Comparison of ENCODE assay signal across 11 mouse cellular contexts in genomic region chr9:79004296-79004980, GRCm38 (mm10).
A peak's percentile ranks its signal among the peaks of the same experiment; 100 is the strongest.
DNase-seq lines count a peak whose midpoint lies in the region; ATAC-seq and TF ChIP-seq lines count a peak whose summit lies in the region.
"Had no signal": no experiment of that assay in that cellular context is flagged by ENCODE, and none has a peak within 500 bp of the region (broad histone marks: within the 10 kb centered on the region; RNA-seq: fewer than 3 reads in every experiment).

No protein-coding gene starts in this region.

- DNase-seq in embryonic facial prominence, embryonic 14.5 days (ENCODE audit: low spot score): peak; percentile 24
- DNase-seq in embryonic facial prominence, embryonic 10.5 days (ENCODE audit: low spot score): no peak
- peak; percentile 58 for DNase-seq in lung, postnatal 0 days (ENCODE audit: low spot score)
- no peak for DNase-seq in lung, postnatal 25 days (ENCODE audit: low spot score)
- peak; percentile 72 to 77 for DNase-seq in cerebellum, postnatal 36 days
- DNase-seq in layer of hippocampus, postnatal 36 days: peak; percentile 60 to 62
- no peak for DNase-seq in limb, embryonic 10.5 days (ENCODE audit: low spot score)
- no peak for DNase-seq in adrenal gland, adult 18-20 months (ENCODE audit: low spot score in 2 of 2)
- DNase-seq: adrenal gland, postnatal 36 days; kidney, postnatal 25 days had no signal

- 0 out of 2 replicates have a peak, but pooled peaks have one; percentile 34 for TF ChIP-seq EP300 in lung, postnatal 0 days (IDR thresholded peaks at IDR 0.05)

- no peaks in the 10 kb centered on the region for H3K36me3 ChIP-seq in embryonic facial prominence, embryonic 14.5 days (ENCODE audit: control insufficient read depth, insufficient read depth, low read length)
- no peaks in the 10 kb centered on the region for H3K36me3 ChIP-seq in embryonic facial prominence, embryonic 10.5 days (replicated peaks)
- H3K36me3 ChIP-seq in lung, postnatal 0 days (ENCODE audit: insufficient read depth, low read length): no peaks in the 10 kb centered on the region
- H3K36me3 ChIP-seq in limb, embryonic 10.5 days: no peaks in the 10 kb centered on the region
- H3K36me3 ChIP-seq: limb, embryonic 13.5 days had no signal

- H3K9me3 ChIP-seq in embryonic facial prominence, embryonic 14.5 days (ENCODE audit: control insufficient read depth, low read length): no peaks in the 10 kb centered on the region
- H3K9me3 ChIP-seq in embryonic facial prominence, embryonic 10.5 days: no peaks in the 10 kb centered on the region
- no peaks in the 10 kb centered on the region for H3K9me3 ChIP-seq in lung, postnatal 0 days (ENCODE audit: low read length)
- no peaks in the 10 kb centered on the region for H3K9me3 ChIP-seq in limb, embryonic 10.5 days (replicated peaks)
- H3K9me3 ChIP-seq: limb, embryonic 13.5 days had no signal

- no peak for ATAC-seq in embryonic facial prominence, embryonic 14.5 days (ENCODE audit: low read depth)
- peak; percentile 58 for ATAC-seq in lung, postnatal 0 days

- H3K4me1 ChIP-seq in embryonic facial prominence, embryonic 14.5 days (ENCODE audit: control insufficient read depth, insufficient read depth, low read length): no peaks in the 10 kb centered on the region
- H3K4me1 ChIP-seq in embryonic facial prominence, embryonic 10.5 days: no peaks in the 10 kb centered on the region
- no peaks in the 10 kb centered on the region for H3K4me1 ChIP-seq in lung, postnatal 0 days (ENCODE audit: insufficient read depth, low read depth, low read length)
- H3K4me1 ChIP-seq in limb, embryonic 10.5 days: no peaks in the 10 kb centered on the region
- H3K4me1 ChIP-seq: limb, embryonic 13.5 days had no signal

- no peak for TF ChIP-seq CTCF in lung, postnatal 0 days (IDR thresholded peaks at IDR 0.05)

- H3K4me3 ChIP-seq in embryonic facial prominence, embryonic 14.5 days (ENCODE audit: low read depth, low read length): no peak overlapping the region
- H3K4me3 ChIP-seq in embryonic facial prominence, embryonic 10.5 days: no peak overlapping the region
- H3K4me3 ChIP-seq in lung, postnatal 0 days (ENCODE audit: low read depth, low read length): no peak overlapping the region
- no peak overlapping the region for H3K4me3 ChIP-seq in limb, embryonic 10.5 days
- H3K4me3 ChIP-seq: limb, embryonic 13.5 days had no signal

- H3K27me3 ChIP-seq in embryonic facial prominence, embryonic 14.5 days (replicated peaks; ENCODE audit: control insufficient read depth, insufficient read depth, low read length): no peaks in the 10 kb centered on the region
- H3K27me3 ChIP-seq in embryonic facial prominence, embryonic 10.5 days (replicated peaks; ENCODE audit: low read depth, poor library complexity, severe bottlenecking): no peaks in the 10 kb centered on the region
- no peaks in the 10 kb centered on the region for H3K27me3 ChIP-seq in lung, postnatal 0 days (replicated peaks; ENCODE audit: insufficient read depth, low read length)
- H3K27me3 ChIP-seq in limb, embryonic 10.5 days (ENCODE audit: low read depth, poor library complexity, severe bottlenecking): no peaks in the 10 kb centered on the region
- H3K27me3 ChIP-seq: limb, embryonic 13.5 days had no signal

- no peak overlapping the region for H3K27ac ChIP-seq in embryonic facial prominence, embryonic 14.5 days (replicated peaks; ENCODE audit: low read depth, low read length)
- no peak overlapping the region for H3K27ac ChIP-seq in embryonic facial prominence, embryonic 10.5 days (replicated peaks)
- no peak overlapping the region for H3K27ac ChIP-seq in lung, postnatal 0 days (ENCODE audit: low read length)
- no peak overlapping the region for H3K27ac ChIP-seq in limb, embryonic 10.5 days
- H3K27ac ChIP-seq: limb, embryonic 13.5 days had no signal

- H3K9ac ChIP-seq in embryonic facial prominence, embryonic 14.5 days (ENCODE audit: low read depth, low read length): no peak overlapping the region
- H3K9ac ChIP-seq in lung, postnatal 0 days (replicated peaks; ENCODE audit: low read depth): no peak overlapping the region
- H3K9ac ChIP-seq: limb, embryonic 13.5 days had no signal

- WGBS in embryonic facial prominence, embryonic 14.5 days: 67% methylated on average over 3 of the region's 3 CpGs
- 84% methylated on average over 3 of the region's 3 CpGs for WGBS in embryonic facial prominence, embryonic 10.5 days
- WGBS in lung, postnatal 0 days: 42% methylated on average over 3 of the region's 3 CpGs
- WGBS in limb, embryonic 10.5 days: 94% methylated on average over 3 of the region's 3 CpGs

- no peak overlapping the region for H3K4me2 ChIP-seq in embryonic facial prominence, embryonic 14.5 days (ENCODE audit: low read depth, low read length)
- no peak overlapping the region for H3K4me2 ChIP-seq in lung, postnatal 0 days (replicated peaks; ENCODE audit: low read depth, low read length)
- H3K4me2 ChIP-seq: limb, embryonic 13.5 days had no signal

Comparison
In these comparisons a context has a peak if more than half of its experiments do, and no peak if none do; other contexts are left out.
1. DNase-seq: peak in embryonic facial prominence, embryonic 14.5 days (single experiment), lung, postnatal 0 days (single experiment), cerebellum, postnatal 36 days (2 of 2) and layer of hippocampus, postnatal 36 days (2 of 2); none in embryonic facial prominence, embryonic 10.5 days (single experiment), lung, postnatal 25 days (single experiment), limb, embryonic 10.5 days (single experiment) and adrenal gland, adult 18-20 months (0 of 2).